Mouse (Mus musculus): ENCODE data around the gene Rer1. TPM values are rescaled to one million over a fixed set of nuclear protein-coding genes. Genes with fewer than 3 reads are reported as not detected.

The Rer1 gene
- 10 to 100 TPM; 48.1 to 48.8 TPM for total RNA-seq (2021)
- long read RNA-seq, experiment 1, transcript Rer1-203 (8 exons, 1,803 nt): minor isoform, 24 of 120 reads
- long read RNA-seq, experiment 1, transcript Rer1-201 (7 exons, 1,596 nt): major isoform, 80 of 120 reads
- long read RNA-seq, experiment 1, partial matches to known transcripts: 5 of 120 reads
- long read RNA-seq, experiment 1, other reads (novel, unspliced or antisense): 11 of 120 reads
- long read RNA-seq, experiment 2, transcript Rer1-201 (7 exons, 1,596 nt): major isoform, 70 of 105 reads
- long read RNA-seq, experiment 2, transcript Rer1-203 (8 exons, 1,803 nt): minor isoform, 22 of 105 reads
- long read RNA-seq, experiment 2, partial matches to known transcripts: 2 of 105 reads
- long read RNA-seq, experiment 2, other reads (novel, unspliced or antisense): 11 of 105 reads

DNA sequence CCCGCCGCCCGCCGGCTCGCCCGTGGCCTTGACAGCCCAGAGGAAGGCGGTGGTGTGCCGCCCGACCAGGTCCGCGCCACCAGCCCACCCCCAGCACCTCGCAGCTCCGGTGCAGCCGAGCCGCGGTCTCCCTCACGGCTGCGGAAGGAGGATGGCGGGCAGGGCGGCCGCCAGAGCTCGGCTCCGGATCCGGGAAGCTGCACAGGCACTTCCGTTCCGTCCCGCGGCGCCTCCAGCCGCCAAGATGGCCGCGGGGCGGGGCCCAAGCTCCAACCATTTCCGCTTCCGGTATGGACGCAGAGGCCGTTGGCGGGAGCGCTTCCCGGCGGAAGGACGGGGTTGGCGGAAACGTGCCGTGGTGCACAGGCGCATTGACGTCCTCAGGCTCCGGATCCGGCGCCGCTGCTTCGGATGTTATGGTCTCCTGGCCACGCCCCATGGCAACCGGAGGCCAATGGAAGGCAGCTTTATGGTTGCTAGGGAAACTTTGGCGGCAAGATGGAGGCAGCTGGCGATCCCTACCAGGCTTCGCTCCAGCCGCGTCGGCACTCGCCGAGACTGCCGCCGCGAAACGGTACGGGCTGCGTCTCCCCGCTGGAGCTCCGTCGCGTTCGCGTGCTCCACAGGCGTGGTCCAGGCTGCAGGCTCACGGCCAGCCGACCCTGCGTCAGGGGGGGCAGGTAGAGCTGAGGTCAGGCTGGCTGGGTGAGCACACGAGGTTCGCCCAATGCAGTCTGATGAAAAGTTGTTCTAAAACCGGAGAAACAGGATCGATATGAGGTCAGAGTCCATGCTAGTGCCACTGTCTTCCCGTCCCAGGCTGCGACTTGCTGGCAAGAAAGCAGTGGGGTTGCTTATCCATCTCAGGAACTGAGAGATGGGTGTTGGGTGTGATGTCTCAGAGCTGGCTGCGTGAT is at the start of gene Rer1, which contains the start of gene Morn1:
Gene Rer1 (minus strand): TSS at position 275 of the 917 bp plus-strand sequence.
Gene Morn1 (plus strand): TSS at position 470 of the 917 bp plus-strand sequence.
- intact Hi-C loops (cut with DNase I; ENCODE audit: low total_unique reads): no loop called here

DNA sequence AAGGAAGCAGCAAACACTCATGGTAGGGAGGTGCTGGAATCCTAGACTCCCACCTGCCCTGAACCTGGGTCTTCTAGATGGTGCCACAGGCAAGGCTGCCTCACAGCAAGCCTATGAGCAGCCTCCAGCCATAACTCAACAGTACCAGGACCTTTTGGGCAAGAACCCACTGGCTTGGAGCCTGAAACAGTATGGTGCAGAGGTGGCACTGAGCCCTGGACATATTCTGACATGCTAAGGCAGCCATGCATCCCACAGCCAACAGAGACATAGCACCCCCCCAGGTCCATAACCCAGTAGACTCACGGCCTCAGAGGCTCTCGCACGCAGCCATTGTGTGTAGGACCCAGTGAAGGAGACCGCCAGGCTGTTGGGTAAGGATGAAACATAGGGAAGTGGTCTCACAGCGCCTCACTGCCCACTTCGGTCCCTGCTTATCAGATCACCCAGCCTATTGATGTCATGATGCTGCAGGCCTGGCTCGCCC is 48.5 kb upstream of the Rer1 start:
- intact Hi-C loops (cut with DNase I; ENCODE audit: low total_unique reads): loop anchor here (5.0 kb wide), 1 partner anchor 37 kb away; no protein-coding TSS in a partner anchor

More for the DNA sequence above, at the start of gene Rer1, which contains the start of gene Morn1:
- peak; percentile 100 for DNase-seq

DNA sequence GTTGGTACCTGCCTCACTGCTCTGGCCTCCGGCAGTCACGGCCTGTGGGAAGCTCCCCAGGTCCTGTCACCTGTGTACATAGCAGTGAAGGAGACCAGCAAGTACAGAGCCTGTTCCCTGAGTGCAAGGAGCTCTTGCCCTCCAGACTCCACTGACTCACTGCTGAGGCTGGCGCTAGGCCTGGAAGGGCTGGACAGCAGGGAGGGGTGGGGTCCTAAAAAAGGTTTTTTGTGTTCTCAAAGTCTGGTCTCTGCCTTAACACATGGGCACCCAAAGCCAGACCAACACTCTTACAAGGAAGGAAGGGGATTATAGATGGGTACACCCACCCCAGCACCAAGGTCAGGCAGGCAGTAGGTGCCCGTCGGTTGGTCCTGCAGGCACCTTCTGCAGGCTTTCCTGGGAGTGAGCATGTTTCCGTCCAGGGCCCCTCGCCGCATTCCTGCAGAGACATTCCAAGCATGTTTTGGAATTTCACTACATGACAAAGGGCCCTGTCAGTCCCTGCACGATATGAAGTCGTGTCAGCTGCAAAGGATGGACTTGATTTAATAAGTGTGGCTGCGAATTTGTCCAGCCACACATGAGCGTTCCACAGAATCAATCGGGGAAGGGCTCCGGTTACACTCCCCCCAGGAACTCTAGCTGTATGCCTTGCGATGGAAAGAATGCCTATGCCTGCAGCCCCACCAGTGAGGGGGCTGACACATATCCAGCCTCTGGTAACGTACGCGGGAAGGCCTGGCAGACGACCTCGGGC is 47.7 kb upstream of the Rer1 start:
- intact Hi-C loops (cut with DNase I; ENCODE audit: low total_unique reads): loop anchor here (5.0 kb wide), 1 partner anchor 37 kb away; no protein-coding TSS in a partner anchor
- peak; percentile 68 for DNase-seq

More for the DNA sequence above, 48.5 kb upstream of the Rer1 start:
- DNase-seq: no peak

DNA sequence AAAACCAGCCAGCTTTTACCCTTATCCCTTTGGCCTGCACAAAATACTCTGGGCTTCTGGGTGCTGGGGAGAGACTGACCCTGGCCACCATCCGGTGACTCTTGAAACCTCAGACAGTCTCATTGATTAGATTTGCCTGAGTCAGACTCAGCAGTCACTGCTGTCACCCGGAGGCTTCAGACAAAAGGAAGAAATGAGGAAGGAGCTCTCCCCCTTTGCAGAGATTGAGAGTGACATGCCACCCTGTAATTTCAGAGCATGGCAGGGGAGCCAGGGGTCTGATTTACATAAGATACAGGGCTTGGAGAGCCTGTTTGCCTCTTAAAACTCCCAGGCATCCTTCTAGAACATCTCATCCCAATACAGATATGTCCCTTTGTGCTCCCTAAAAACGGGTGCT is 47.0 kb upstream of the Rer1 start:
- intact Hi-C loops (cut with DNase I; ENCODE audit: low total_unique reads): loop anchor here (5.0 kb wide), 1 partner anchor 36 kb away; no protein-coding TSS in a partner anchor
- no peak for DNase-seq

DNA sequence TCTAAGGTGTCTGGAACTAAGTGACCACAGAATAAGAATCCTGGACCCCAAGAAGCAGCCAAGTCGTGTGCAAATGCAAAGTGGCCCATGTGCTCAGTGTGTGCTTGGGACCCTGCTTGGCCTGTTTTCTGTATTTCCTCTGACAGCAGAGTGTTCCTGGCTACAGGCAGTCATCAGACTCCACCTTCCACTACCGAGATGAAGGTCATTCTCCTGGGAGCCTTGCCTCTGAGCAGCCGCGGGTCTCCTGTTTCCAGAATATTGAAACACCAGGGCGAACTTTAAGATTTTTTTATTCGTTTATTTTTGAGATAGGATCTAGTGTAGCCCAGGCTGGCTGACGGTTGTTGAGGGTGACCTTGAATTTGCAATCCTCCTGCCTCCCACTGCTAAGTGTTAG is 44.4 kb upstream of the Rer1 start:
- intact Hi-C loops (cut with DNase I; ENCODE audit: low total_unique reads): loop anchor here (5.0 kb wide), 1 partner anchor 33 kb away; no protein-coding TSS in a partner anchor

DNA sequence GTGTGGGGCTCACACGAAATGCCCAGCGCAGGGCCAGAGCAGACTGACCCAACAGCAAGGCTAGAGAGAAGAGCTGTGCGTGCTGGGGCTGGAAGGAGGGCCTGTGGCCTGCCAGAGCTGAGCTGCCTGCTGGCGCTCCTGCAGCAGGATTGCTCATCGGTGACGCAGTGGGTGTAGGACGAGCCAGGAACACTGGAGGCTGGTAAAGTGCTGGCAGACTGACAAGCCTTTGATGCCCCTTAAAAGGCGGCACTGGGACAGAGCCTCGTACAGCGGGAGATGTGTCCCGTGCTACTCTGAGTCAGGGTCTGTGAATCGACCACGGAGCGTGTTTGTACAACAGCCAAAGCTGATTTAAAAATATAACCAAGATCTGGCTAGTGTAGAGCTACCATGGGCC is 43.8 kb upstream of the Rer1 start:
- DNase-seq: peak; percentile 85
- intact Hi-C loops (cut with DNase I; ENCODE audit: low total_unique reads): loop anchor here (5.0 to 10.0 kb wide), 2 partner anchors 33 to 115 kb away; partner anchors contain the start of gene Faap20

More for the DNA sequence above, 44.4 kb upstream of the Rer1 start:
- DNase-seq: no peak

DNA sequence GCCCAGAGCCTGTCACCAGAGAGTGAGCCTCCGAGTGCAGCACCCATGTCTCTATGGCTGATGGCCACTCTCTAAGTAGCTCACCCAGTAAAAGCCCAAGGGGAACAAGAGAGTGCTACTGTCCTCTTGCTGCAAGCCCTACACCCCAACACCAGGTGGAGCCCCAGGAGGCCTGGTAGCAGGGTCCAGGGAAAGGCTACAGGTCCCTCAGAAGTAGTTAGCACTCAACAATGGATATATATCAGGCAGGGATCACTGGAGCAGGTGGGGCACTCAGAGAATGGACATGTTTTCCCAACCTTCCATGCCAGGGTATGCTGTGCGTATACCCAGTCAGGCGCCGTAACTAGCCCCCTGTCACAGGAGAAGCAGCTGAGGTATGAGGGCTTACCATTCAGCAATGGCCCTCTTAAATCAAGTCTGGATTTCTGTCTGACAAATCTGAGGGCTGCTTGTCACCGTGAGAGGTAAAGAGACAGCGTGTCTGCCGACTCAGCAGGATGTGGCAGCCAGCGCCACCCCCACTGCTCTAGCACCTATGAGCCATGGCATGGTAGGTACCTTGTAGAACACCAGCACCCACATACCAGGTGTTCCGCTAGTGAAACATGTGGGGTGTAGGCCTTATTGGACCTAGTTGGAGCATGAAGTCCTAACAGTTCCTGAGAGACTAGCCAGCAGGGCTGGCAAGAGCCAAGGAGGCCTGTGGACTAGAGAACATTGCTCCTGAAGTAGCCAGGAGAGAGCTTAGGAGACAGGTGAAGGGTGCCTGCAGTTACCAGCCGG is 43.1 kb upstream of the Rer1 start:
- no peak for DNase-seq
- intact Hi-C loops (cut with DNase I; ENCODE audit: low total_unique reads): loop anchor here (10.0 kb wide), 1 partner anchor 115 kb away; the partner anchor contains the start of gene Faap20

DNA sequence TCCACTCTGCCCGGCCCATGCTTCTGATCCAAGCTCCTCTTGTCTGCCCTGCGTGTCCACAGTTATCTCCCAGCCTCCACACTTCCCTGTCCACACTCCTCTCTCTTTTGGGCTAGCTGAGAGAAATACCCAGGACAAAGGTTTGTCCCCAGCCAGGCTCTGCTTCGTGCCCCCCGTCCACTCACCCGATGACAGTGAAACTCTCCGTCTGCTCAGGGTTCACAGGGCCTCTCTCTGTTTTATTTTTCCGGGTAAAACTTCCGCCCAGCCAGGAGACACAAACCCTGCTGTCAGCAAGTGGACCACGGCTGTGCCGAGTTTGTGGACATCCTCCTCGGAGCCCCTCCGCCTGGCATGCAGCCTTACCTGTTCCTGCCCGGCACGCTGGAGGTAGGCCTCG is 42.2 kb upstream of the Rer1 start:
- intact Hi-C loops (cut with DNase I; ENCODE audit: low total_unique reads): loop anchor here (10.0 kb wide), 1 partner anchor 116 kb away; the partner anchor contains the start of gene Faap20
- DNase-seq: peak; percentile 8

DNA sequence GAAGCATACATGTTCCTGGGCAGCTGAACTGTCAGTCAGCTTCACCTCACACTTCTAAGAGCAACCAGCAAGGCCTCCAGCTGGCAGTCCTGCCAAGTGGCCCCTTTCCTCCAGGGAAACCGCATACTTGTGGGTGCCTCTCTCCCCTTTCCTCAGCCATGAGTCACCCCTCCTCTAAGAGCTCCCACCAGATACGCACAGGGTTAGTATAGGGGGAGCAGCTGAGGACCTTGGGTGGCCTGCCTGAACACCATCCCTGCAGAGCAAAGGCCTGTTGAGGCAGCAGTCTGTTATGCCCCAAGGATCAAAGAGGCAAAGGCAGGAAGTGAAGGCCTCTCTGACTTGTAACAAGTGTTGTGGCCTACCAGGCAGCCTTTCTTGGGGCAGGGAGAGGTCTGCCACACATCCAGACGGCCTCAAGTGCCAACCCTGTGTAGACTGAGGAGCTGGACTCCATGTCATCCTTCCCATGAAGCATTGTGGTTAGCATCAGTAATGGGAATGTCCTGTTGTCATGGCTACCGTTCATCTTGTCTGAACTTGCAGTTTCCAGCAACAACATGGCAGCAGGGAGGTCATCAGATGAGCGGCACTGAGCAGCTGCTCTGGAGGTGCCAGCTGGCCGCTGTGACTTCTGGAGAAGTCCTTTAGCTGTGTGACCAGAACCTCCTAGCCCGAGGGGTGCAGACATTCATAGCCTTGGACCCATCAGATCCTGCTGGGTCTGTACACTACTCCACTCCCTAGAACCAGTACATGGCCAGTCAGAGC is 40.6 kb upstream of the Rer1 start:
- intact Hi-C loops (cut with DNase I; ENCODE audit: low total_unique reads): loop anchor here (10.0 kb wide), 1 partner anchor 118 kb away; the partner anchor contains the start of gene Faap20

DNA sequence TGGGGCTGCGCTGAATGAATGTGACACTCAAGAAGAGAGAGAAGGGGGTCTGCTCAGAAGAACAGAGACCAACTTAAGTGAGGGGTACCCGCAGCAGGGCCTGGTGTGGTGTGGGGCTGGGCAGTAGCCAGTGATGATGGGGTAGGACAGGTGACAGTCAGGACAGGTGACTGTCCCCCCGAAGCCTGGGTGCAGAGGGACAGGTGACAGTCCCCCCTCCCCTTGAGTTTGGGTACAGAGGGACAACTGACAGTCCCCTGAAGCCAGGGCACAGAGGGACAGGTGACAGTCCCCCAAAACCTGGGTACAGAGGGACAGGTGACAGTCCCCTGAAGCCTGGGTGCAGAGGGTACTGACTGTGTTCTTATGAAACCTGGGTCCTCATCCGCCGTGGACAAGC is 40.0 kb upstream of the Rer1 start:
- DNase-seq: no peak
- intact Hi-C loops (cut with DNase I; ENCODE audit: low total_unique reads): loop anchor here (10.0 kb wide), 1 partner anchor 119 kb away; the partner anchor contains the start of gene Faap20

More for the DNA sequence above, 40.6 kb upstream of the Rer1 start:
- no peak for DNase-seq

DNA sequence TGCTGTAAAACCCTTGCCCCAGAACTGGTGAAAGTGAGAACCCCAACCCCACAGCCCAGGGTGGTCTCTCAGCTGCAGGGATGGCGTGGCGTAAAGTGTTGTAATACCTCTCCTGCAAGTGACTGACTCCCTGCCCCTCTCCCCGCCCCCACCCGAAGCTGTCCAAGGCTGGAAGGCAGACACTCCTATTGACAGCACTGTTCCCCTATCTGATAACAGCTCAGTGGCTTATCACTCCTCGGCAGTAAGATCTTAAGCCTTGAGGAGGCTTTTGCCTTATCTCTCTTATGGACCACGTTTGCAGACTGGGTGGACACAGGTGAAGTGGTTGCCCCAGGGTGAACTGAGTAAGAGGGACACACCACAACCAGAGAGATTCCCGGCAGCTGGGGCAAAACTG is 39.1 kb upstream of the Rer1 start:
- intact Hi-C loops (cut with DNase I; ENCODE audit: low total_unique reads): loop anchor here (10.0 kb wide), 1 partner anchor 119 kb away; the partner anchor contains the start of gene Faap20
- DNase-seq: no peak

DNA sequence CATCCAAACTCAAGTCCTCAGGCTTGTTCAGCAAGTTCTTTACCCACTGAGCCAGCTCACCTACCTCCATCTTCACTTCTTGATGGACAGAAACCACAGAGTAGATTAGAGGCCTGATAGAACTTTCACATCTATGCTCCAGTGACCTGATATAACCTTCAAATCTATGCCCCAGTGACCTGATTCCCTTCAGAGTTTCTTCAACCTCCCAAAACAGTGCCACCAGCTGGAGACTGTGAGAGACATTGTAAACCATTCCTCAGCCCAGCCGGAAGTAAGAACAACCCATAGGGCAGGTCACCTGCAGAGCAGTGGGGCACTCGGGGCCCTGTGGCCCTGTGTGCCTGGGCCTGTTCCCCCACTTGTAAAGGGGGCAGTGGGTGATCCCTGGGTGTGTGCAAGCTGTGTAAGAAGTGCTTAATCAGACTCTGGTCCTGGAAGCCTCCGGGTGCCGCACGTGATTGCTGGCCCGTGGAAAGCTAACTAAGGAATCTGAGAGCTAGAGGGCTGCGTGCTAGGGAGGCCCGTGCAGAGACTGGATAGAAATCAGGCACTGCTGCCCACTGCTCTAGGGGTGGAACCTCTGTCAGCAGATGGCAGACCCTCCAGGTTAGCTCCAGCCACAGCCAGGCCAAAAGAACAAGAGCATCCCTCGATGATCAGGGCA is 37.8 kb upstream of the Rer1 start:
- DNase-seq: no peak
- intact Hi-C loops (cut with DNase I; ENCODE audit: low total_unique reads): loop anchor here (10.0 kb wide), 1 partner anchor 121 kb away; the partner anchor contains the start of gene Faap20

DNA sequence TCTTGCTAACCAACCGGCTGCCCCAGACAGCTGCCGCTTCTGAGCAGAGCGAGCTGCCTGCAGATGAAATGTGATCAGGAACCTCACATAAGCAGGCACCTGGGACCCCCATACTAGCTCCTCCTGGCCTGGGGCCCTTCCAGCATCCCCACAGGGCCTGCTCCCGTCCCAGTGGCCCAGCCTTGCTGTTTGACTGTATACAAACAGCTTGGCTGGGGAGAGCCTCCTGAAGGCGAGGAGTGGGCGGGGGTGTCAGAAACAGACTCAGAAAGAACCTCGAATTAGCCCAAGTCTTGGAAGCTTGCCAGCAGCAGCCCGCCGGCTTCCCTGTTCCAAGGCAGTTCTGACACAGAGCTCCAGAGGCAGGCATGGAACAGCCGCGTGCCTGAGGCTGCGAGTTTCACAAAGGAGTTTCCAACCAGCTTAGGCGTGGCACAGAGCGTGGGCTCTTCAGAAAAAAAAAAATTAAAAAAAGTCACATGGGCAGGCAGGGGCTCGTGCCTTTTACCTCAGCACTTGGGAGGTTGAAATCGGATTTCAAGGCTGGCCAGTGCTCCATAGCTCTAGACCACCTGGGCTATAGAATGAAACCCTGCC is 36.4 kb upstream of the Rer1 start:
- intact Hi-C loops (cut with DNase I; ENCODE audit: low total_unique reads): loop anchor here (10.0 kb wide), 1 partner anchor 122 kb away; the partner anchor contains the start of gene Faap20
- DNase-seq: peak; percentile 75

DNA sequence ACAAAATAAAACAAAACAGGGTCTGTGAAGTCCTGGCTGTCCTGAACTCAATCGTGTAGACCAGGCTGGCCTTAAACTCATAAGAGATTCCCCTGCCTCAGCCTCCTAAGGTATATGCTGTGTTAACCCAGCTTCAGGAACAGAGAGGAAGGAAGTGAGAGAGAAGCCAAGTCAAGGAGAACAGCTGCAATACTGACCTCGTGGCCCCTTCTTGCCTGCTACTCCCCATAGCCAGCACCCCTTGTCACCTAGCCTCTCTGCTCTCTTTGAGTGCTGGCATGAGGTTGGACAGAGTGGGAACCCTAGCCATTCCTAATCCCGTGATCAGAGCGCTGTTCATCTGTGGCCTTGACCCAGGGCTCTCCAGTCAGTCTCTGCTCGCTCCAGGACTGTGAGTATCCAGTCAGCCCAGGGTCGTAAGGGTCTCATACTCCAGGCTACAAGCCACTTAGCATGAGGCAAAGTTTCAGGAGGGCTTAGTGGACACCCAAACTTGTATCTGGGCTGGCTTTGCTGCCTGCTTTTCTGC is 35.8 kb upstream of the Rer1 start:
- intact Hi-C loops (cut with DNase I; ENCODE audit: low total_unique reads): loop anchor here (10.0 kb wide), 1 partner anchor 123 kb away; the partner anchor contains the start of gene Faap20
- no peak for DNase-seq

DNA sequence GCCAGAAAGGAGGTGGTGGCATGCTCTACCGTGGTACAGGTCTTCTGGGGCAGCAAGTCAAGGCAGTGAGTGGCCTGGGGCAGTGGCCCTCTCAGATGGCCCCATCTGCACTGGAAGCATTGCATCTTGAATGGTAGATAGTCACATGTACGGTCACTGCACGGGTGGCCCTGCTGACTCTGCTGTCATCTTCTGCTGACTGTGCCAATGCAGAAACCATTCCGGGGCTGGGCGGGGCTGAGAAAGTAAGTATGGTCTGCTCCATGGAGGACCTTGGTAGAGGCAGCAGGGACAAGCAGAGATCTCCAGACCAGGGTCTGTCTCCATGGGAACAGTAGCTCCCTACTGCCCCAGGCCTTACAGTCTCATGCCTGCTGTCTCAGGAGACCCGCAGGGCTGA is 35.0 kb upstream of the Rer1 start:
- intact Hi-C loops (cut with DNase I; ENCODE audit: low total_unique reads): loop anchor here (10.0 kb wide), 1 partner anchor 124 kb away; the partner anchor contains the start of gene Faap20
- no peak for DNase-seq
